Mouse (Mus musculus) layer of hippocampus, postnatal 36 days (tissue): ENCODE results near the gene Vmn1r52. TPM values are rescaled to one million over a fixed set of nuclear protein-coding genes. Genes with fewer than 3 reads are reported as not detected.
"Not testable (repeated sequence)": the region's sequence is repeated elsewhere in the genome, so short reads cannot be mapped to it uniquely, and the experiment has no call there.

ENCODE experiments used
- DNase-seq, 2 experiments: peaks; one replicate each; pipeline ENCODE4 v3.0.0; 2022
- total RNA-seq, 2 experiments: library from RNA; stranded (reverse); gene quantifications; 2 replicates each; pipeline ENCODE4 v1.2.3; 2021

The Vmn1r52 gene
- total RNA-seq = not detected

- DNase-seq = no peak
Observed at GRCm38 (mm10) chr6:90174508-90174907, at the start of gene Vmn1r52. Gene Vmn1r52 (plus strand): TSS chr6:90174808.

GRCm38 (mm10) chr6:90160139-90160538 lies 14.5 kb upstream of the Vmn1r52 start:
- DNase-seq = no peak

GRCm38 (mm10) chr6:90202493-90202892 lies 27.9 kb downstream of the Vmn1r52 start, which contains the start of gene V1ra8:
Gene V1ra8 (plus strand): TSS chr6:90202793.
- not testable (repeated sequence) for DNase-seq

- DNase-seq = no peak
Observed at GRCm38 (mm10) chr6:90224338-90224737, 49.7 kb downstream of the Vmn1r52 start, which contains the start of gene Vmn1r53. Gene Vmn1r53 (minus strand): TSS chr6:90224438.

Other genes starting within 250 kb of the Vmn1r52 start
- gene Vmn1r45, start 234.2 kb upstream of the Vmn1r52 start, total RNA-seq = not detected
- not detected for gene Vmn1r46, start 205.5 kb upstream of the Vmn1r52 start, total RNA-seq
- gene Vmn1r47, start 158.7 kb upstream of the Vmn1r52 start, total RNA-seq = not detected
- gene Vmn1r48, start 138.0 kb upstream of the Vmn1r52 start, total RNA-seq = not detected
- not detected for gene Vmn1r49, start 96.3 kb upstream of the Vmn1r52 start, total RNA-seq
- gene Vmn1r50, start 73.4 kb upstream of the Vmn1r52 start, total RNA-seq = not detected
- gene Vmn1r51, start 52.2 kb upstream of the Vmn1r52 start, total RNA-seq = not detected
- not detected for gene V1ra8, start 28.0 kb downstream of the Vmn1r52 start, total RNA-seq
- gene Vmn1r53, start 49.6 kb downstream of the Vmn1r52 start, total RNA-seq = not detected
- gene Vmn1r54, start 71.5 kb downstream of the Vmn1r52 start, total RNA-seq = not detected
- gene BC048671, start 126.4 kb downstream of the Vmn1r52 start, total RNA-seq = not detected
- not detected for gene Chst13, start 150.4 kb downstream of the Vmn1r52 start, total RNA-seq
- not detected for gene Uroc1, start 158.5 kb downstream of the Vmn1r52 start, total RNA-seq
- gene Zxdc, start 194.7 kb downstream of the Vmn1r52 start, total RNA-seq = 10 to 100 TPM; 29.6 to 33.5 TPM